Mouse (Mus musculus): Measurements from ENCODE around the gene Rrp9. TPM values are rescaled to one million over a fixed set of nuclear protein-coding genes. Genes with fewer than 3 reads are reported as not detected.

Gene Rrp9
- total and polyA plus RNA-seq, 3 experiments: 315 to 395 TPM; not detected in 1

DNA sequence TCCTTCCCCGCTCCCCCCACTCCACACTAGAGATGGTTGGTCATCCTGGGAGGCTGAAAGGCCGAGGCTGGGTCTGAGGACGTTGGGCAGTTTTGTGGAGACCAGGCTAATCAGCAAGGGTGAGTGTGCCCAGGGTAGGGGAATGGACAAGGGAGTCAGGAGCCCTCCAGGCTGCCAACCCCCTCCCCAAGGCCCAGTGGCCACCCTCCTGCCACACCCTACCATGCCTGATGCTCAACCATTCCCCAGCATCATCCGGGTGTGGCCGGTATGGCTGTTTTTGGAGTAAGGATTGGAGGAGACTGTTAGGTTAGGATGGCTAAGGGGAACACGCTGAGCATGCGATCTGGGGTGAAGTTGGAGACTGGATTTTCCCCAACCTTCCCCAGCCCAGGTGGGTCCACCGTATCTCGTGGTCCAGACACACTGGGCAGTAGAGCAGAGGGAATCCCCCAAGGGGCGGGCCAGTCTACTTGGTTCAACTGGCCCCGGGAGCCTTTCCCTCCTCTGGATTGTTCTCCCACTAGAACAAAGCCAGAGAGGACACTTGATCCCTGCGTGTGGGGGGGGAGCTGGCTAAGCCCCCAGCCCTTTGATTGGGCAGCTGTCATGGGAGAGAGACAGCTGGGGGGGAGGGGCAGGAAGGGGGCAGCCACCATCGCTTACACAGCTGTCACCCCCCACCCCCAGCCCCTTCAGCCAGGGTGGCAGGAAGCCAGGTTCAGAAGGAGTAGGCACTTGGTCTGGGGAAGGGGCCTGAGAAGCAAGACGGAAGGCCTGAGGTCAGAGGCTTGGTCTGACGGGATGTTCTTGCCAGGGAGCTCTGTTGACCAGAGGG, 19.2 kb upstream of the Rrp9 start:
- no peak for TF ChIP-seq MXI1 (IDR thresholded peaks at IDR 0.05; ENCODE audit: low read depth, low read length)
- no peak for TF ChIP-seq POLR2AphosphoS2 (IDR thresholded peaks at IDR 0.05; ENCODE audit: low read length)
- TF ChIP-seq HCFC1 (IDR thresholded peaks at IDR 0.05; ENCODE audit: low read depth, low read length): no peak
- no peak for TF ChIP-seq USF1 (IDR thresholded peaks at IDR 0.05; ENCODE audit: low read depth, low read length)
- no peak for TF ChIP-seq NELFE (IDR thresholded peaks at IDR 0.05; ENCODE audit: low read depth, low read length)
- no peak for TF ChIP-seq ZMIZ1 (IDR thresholded peaks at IDR 0.05; ENCODE audit: low read depth, low read length)
- TF ChIP-seq MYB (IDR thresholded peaks at IDR 0.05; ENCODE audit: low read depth, low read length): no peak
- TF ChIP-seq TAL1 (IDR thresholded peaks at IDR 0.05; ENCODE audit: low read length): no peak
- TF ChIP-seq USF2 (IDR thresholded peaks at IDR 0.05; ENCODE audit: borderline replicate concordance in 1 of 2, insufficient read depth in 1 of 2, low read depth in 1 of 2, low read length in 2 of 2): no peak
- no peak for TF ChIP-seq POLR2A (IDR thresholded peaks at IDR 0.05; ENCODE audit: control insufficient read depth in 1 of 2, insufficient read depth in 1 of 2, low read depth in 1 of 2, low read length in 2 of 2, poor library complexity in 1 of 2)
- no peak for TF ChIP-seq ZKSCAN1 (IDR thresholded peaks at IDR 0.05; ENCODE audit: low read depth, low read length)
- TF ChIP-seq CHD1 (IDR thresholded peaks at IDR 0.05; ENCODE audit: low read depth, low read length): no peak
- no peak for TF ChIP-seq MAZ (IDR thresholded peaks at IDR 0.05; ENCODE audit: low read depth, low read length)
- no peak for TF ChIP-seq E2F4 (IDR thresholded peaks at IDR 0.05; ENCODE audit: borderline replicate concordance, low read depth, low read length)
- TF ChIP-seq ZNF384 (IDR thresholded peaks at IDR 0.05; ENCODE audit: low read depth, low read length): no peak
- Histone ChIP-seq H3K4me3 (ENCODE audit: control insufficient read depth in 1 of 2, insufficient read depth in 1 of 2, low read depth in 2 of 2, low read length in 2 of 2) (no peak overlapping the region), H3K9ac (ENCODE audit: control insufficient read depth, low read depth, low read length, poor library complexity, severe bottlenecking) (no peak overlapping the region), H3K4me1 (ENCODE audit: control insufficient read depth in 1 of 2, insufficient read depth in 2 of 2, low read length in 2 of 2) (peaks cover 0 to 3% of the 10 kb centered on the region in 2 experiments; a peak in 2 of 4 replicates), H3K79me2 (ENCODE audit: control insufficient read depth, insufficient read depth, low read length, poor library complexity) (no peaks in the 10 kb centered on the region; the same call in 1 of the 2 replicates), H3K27ac (ENCODE audit: control insufficient read depth, low read depth, low read length) (no peak overlapping the region), H3K36me3 (ENCODE audit: control insufficient read depth in 1 of 2, insufficient read depth in 2 of 2, low read length in 2 of 2) (peaks cover 0 to 2% of the 10 kb centered on the region in 2 experiments; a peak in 2 of 4 replicates), H3K9me3 (replicated peaks; ENCODE audit: insufficient read depth, low read length) (no peaks in the 10 kb centered on the region), H3K27me3 (ENCODE audit: control insufficient read depth in 1 of 2, insufficient read depth in 2 of 2, low read length in 2 of 2) (no peaks in the 10 kb centered on the region)
- DNase-seq (ENCODE audit: low read depth, low spot score): no peak

DNA sequence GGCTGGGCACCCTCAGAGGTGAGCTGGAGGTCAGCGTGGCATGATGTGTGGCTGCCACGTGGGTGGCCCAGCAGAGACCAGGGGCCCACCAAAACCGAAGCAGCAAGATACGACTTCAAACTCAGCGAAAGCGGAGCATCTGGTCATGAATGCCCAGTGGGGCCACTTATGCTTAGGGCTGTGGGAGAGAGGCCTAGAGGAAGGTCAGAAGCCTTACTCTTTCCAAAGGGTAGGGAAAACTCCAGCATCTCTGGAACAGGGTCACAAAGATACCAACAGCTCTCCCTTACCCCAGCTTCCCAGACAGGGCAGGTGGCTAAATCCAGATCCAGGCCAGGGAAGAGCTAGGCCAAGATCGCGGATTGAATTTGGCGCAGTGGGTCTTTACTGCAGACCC, 18.6 kb upstream of the Rrp9 start:
- Histone ChIP-seq H3K79me2 (ENCODE audit: control insufficient read depth, insufficient read depth, low read length, poor library complexity) (no peaks in the 10 kb centered on the region; the same call in 1 of the 2 replicates), H3K4me3 (ENCODE audit: control insufficient read depth in 1 of 2, insufficient read depth in 1 of 2, low read depth in 2 of 2, low read length in 2 of 2) (no peak overlapping the region), H3K9ac (ENCODE audit: control insufficient read depth, low read depth, low read length, poor library complexity, severe bottlenecking) (no peak overlapping the region), H3K27me3 (ENCODE audit: control insufficient read depth in 1 of 2, insufficient read depth in 2 of 2, low read length in 2 of 2) (no peaks in the 10 kb centered on the region), H3K9me3 (replicated peaks; ENCODE audit: insufficient read depth, low read length) (no peaks in the 10 kb centered on the region), H3K36me3 (ENCODE audit: control insufficient read depth in 1 of 2, insufficient read depth in 2 of 2, low read length in 2 of 2) (peaks cover 0 to 2% of the 10 kb centered on the region in 2 experiments; a peak in 2 of 4 replicates), H3K4me1 (ENCODE audit: control insufficient read depth in 1 of 2, insufficient read depth in 2 of 2, low read length in 2 of 2) (peaks cover 0 to 3% of the 10 kb centered on the region in 2 experiments; a peak in 2 of 4 replicates), H3K27ac (ENCODE audit: control insufficient read depth, low read depth, low read length) (no peak overlapping the region)
- TF ChIP-seq POLR2A (IDR thresholded peaks at IDR 0.05; ENCODE audit: control insufficient read depth in 1 of 2, insufficient read depth in 1 of 2, low read depth in 1 of 2, low read length in 2 of 2, poor library complexity in 1 of 2) (no peak), BHLHE40 (IDR thresholded peaks at IDR 0.05; ENCODE audit: borderline replicate concordance, low read depth, low read length) (no peak), MEF2A (IDR thresholded peaks at IDR 0.05; ENCODE audit: extremely low read depth, insufficient replicate concordance, low read depth, low read length, poor library complexity, severe bottlenecking) (no peak), RCOR1 (IDR thresholded peaks at IDR 0.05; ENCODE audit: low read depth, low read length) (no peak), USF1 (IDR thresholded peaks at IDR 0.05; ENCODE audit: low read depth, low read length) (no peak), POLR2AphosphoS2 (IDR thresholded peaks at IDR 0.05; ENCODE audit: low read length) (no peak)
- no peak for DNase-seq (ENCODE audit: low read depth, low spot score)
